Mouse (Mus musculus): ENCODE results near the gene Gm5930.
"Not testable (repeated sequence)": the region's sequence is repeated elsewhere in the genome, so short reads cannot be mapped to it uniquely, and the experiment has no call there.

Gm5930 gene

GRCm38 (mm10) chr14:44338484-44338883 lies at the start of gene Gm5930:
Gene Gm5930 (minus strand): TSS chr14:44338584.
- not testable (repeated sequence) for DNase-seq (ENCODE audit: low spot score)

- not testable (repeated sequence) for DNase-seq (ENCODE audit: low spot score)
Measured at GRCm38 (mm10) chr14:44384233-44384632, 45.8 kb upstream of the Gm5930 start.

- DNase-seq (ENCODE audit: low spot score) = not testable (repeated sequence)
Measured at GRCm38 (mm10) chr14:44365057-44365456, 26.7 kb upstream of the Gm5930 start, which contains the start of gene Gm8229. Gene Gm8229 (plus strand): TSS chr14:44365357.

- not testable (repeated sequence) for DNase-seq (ENCODE audit: low spot score)
Measured at GRCm38 (mm10) chr14:44362301-44362700, 23.9 kb upstream of the Gm5930 start.

- not testable (repeated sequence) for DNase-seq (ENCODE audit: low spot score)
Measured at GRCm38 (mm10) chr14:44361416-44361815, 23.0 kb upstream of the Gm5930 start.

GRCm38 (mm10) chr14:44312049-44312448 lies 26.3 kb downstream of the Gm5930 start:
- not testable (repeated sequence) for DNase-seq (ENCODE audit: low spot score)

- not testable (repeated sequence) for DNase-seq (ENCODE audit: low spot score)
Measured at GRCm38 (mm10) chr14:44285280-44285679, 53.1 kb downstream of the Gm5930 start, which contains the start of gene Gm8220. Gene Gm8220 (plus strand): TSS chr14:44285580.

All from urinary bladder, postnatal 25 days (tissue).